Comparison of ENCODE assay signal across 17 mouse cellular contexts in genomic region chr6:94408996-94409395, GRCm38 (mm10).
DNase-seq lines count a peak whose midpoint lies in the region; ATAC-seq lines count a peak whose summit lies in the region.
"Had no signal": no experiment of that assay in that cellular context is flagged by ENCODE, and none has a peak within 500 bp of the region (broad histone marks: within the 10 kb centered on the region; RNA-seq: fewer than 3 reads in every experiment).

No protein-coding gene starts in this region.

- peak; percentile 41; the same call in 1 of the 2 replicates for ATAC-seq in cerebellum, adult (ENCODE audit: insufficient number of reproducible peaks, low FRiP score, low TSS enrichment)
- ATAC-seq: CD4-positive, CD25-positive, alpha-beta regulatory T cell, adult 4 months; forebrain, embryonic 16.5 days had no signal

- no peak for DNase-seq in cerebellum, postnatal 4 days (ENCODE audit: low spot score in 2 of 2)
- DNase-seq in cerebellum, adult 11-12 months: peak; percentile 67
- peak; percentile 80 for DNase-seq in cerebellum, adult 9-10 months
- DNase-seq in cerebellum, postnatal 25 days: peak; percentile 61 to 78
- DNase-seq in yolk sac, embryonic 10.5 days (ENCODE audit: low spot score): no peak
- no peak for DNase-seq in lung, postnatal 36 days
- DNase-seq in thymus, postnatal 36 days: no peak
- DNase-seq: adrenal gland, adult 8-10 months; adrenal gland, postnatal 36 days; B cell, adult 2 months; gastrocnemius, postnatal 10 days; heart, postnatal 36 days; kidney, adult 11 months; kidney, adult 9 months had no signal

Comparison
In these comparisons a context has a peak if more than half of its experiments do, and no peak if none do; other contexts are left out.
1. DNase-seq: peak in cerebellum, adult 11-12 months (single experiment), cerebellum, adult 9-10 months (single experiment) and cerebellum, postnatal 25 days (2 of 2); none in cerebellum, postnatal 4 days (0 of 2), yolk sac, embryonic 10.5 days (single experiment), lung, postnatal 36 days (single experiment) and thymus, postnatal 36 days (0 of 2).